Mouse (Mus musculus) monocyte, adult 5-6 weeks (primary cell): ENCODE results near the gene Clip1. TPM values are rescaled to one million over a fixed set of nuclear protein-coding genes. Genes with fewer than 3 reads are reported as not detected.

ENCODE experiments used
- total RNA-seq: library from RNA; stranded (forward); fragments of 200-1000, 200-491, 200-594 nt; gene quantifications from 3 replicates; pipeline ENCODE4 v1.2.3, GENCODE M21; 2017

Gene Clip1
- total RNA-seq, 1 experiment from 2014 or later = 187 TPM

Other genes starting within 250 kb of the Clip1 start
- 0.95 TPM in 1 of 3 replicates, not detected in the others for gene Lrrc43, start 195.3 kb downstream of the Clip1 start, total RNA-seq
- gene Il31, start 195.1 kb downstream of the Clip1 start, total RNA-seq = not detected in 3 replicates
- 0.53 TPM in 1 of 3 replicates, not detected in the others for gene B3gnt4, start 174.2 kb downstream of the Clip1 start, total RNA-seq
- gene Diablo, start 160.4 kb downstream of the Clip1 start, total RNA-seq = 50.6 to 65.7 TPM (median 53.4 TPM) in 3 replicates
- 5.7 TPM in 1 of 3 replicates, not detected in the others for gene Gm49027, start 159.1 kb downstream of the Clip1 start, total RNA-seq
- 21.2 to 31.5 TPM (median 21.2 TPM) in 3 replicates for gene Vps33a, start 111.6 kb downstream of the Clip1 start, total RNA-seq
- gene Zcchc8, start 36.5 kb upstream of the Clip1 start, total RNA-seq = 85.0 to 187 TPM (median 163 TPM) in 3 replicates
- gene Rsrc2, start 64.8 kb upstream of the Clip1 start, total RNA-seq = 452 to 482 TPM (median 480 TPM) in 3 replicates
- 1.2 TPM in 1 of 3 replicates, not detected in the others for gene Kntc1, start 65.1 kb upstream of the Clip1 start, total RNA-seq
- gene Hcar2, start 180.9 kb upstream of the Clip1 start, total RNA-seq = 9.9 to 15.4 TPM (median 9.9 TPM) in 3 replicates
- not detected in 3 replicates for gene Hcar1, start 195.4 kb upstream of the Clip1 start, total RNA-seq
- gene Denr, start 222.6 kb upstream of the Clip1 start, total RNA-seq = 29.5 to 40.2 TPM (median 34.4 TPM) in 3 replicates
- not detected in 3 replicates for gene Gm43518, start 242.8 kb upstream of the Clip1 start, total RNA-seq
- gene Ccdc62, start 246.1 kb upstream of the Clip1 start, total RNA-seq = 0.97 to 2.9 TPM (median 1.2 TPM) in 3 replicates